Mouse (Mus musculus) midbrain, embryonic 16.5 days (tissue): ENCODE measurements around the gene Map3k19. TPM values are rescaled to one million over a fixed set of nuclear protein-coding genes. Genes with fewer than 3 reads are reported as not detected.

Source experiments
- ATAC-seq: fragments of 200-750 bp; cut with Nextera tagmentation; 2 replicates; pipeline ENCODE4 v1.8.0; 2017; ENCODE audit warnings: moderate TSS enrichment
- H3K27ac ChIP-seq: fragments of 300-500 bp; sonication (generic); 2 replicates; pipeline ENCODE4 v1.5.1; 2014; ENCODE audit warnings: mild to moderate bottlenecking, low read length, mixed read lengths
- H3K27me3 ChIP-seq: fragments of 300-500 bp; sonication (generic); 2 replicates; pipeline ENCODE4 v1.6.1; 2014; ENCODE audit warnings: low read depth, low read length, mixed read lengths; ENCODE audit not compliant: control insufficient read depth, insufficient read depth
- H3K36me3 ChIP-seq: fragments of 300-500 bp; sonication (generic); 2 replicates; pipeline ENCODE4 v1.6.1; 2014; ENCODE audit warnings: mild to moderate bottlenecking, low read length, moderate library complexity, mixed read lengths; ENCODE audit not compliant: control insufficient read depth, insufficient read depth
- H3K4me1 ChIP-seq: fragments of 300-500 bp; sonication (generic); 2 replicates; pipeline ENCODE4 v1.6.1; 2014; ENCODE audit warnings: mild to moderate bottlenecking, low read length, mixed read lengths; ENCODE audit not compliant: control insufficient read depth, insufficient read depth
- H3K4me2 ChIP-seq: fragments of 300-500 bp; sonication (generic); 2 replicates; pipeline ENCODE4 v1.6.1; 2014; ENCODE audit warnings: mild to moderate bottlenecking, low read length, mixed read lengths
- H3K4me3 ChIP-seq: fragments of 300-500 bp; sonication (generic); 2 replicates; pipeline ENCODE4 v1.5.1; 2014; ENCODE audit warnings: low read depth, mild to moderate bottlenecking, low read length, moderate library complexity, mixed read lengths
- H3K9ac ChIP-seq: fragments of 300-500 bp; sonication (generic); 2 replicates; pipeline ENCODE4 v1.6.1; 2014; ENCODE audit warnings: low read depth, low read length, mixed read lengths
- H3K9me3 ChIP-seq: fragments of 300-500 bp; sonication (generic); replicated peaks from 2 replicates; pipeline ENCODE4 v1.6.1; 2014; ENCODE audit warnings: mild to moderate bottlenecking, low read length, mixed read lengths; ENCODE audit not compliant: control insufficient read depth, poor library complexity, severe bottlenecking
- WGBS: fragments of 180-500 bp; shearing (Covaris S2); extraction: QIAGEN DNeasy Blood & Tissue Kit; methylation state at CpG from one replicate; pipeline ENCODE4 v1.1.7; 2014; 5-methylcytosine and 5-hydroxymethylcytosine counted together
- polyA plus RNA-seq: library from polyadenylated mRNA; unstranded; fragments of >200 nt; fragmentation: Nextera tagmentation; extraction: Ambion mirVana; gene quantifications from 2 replicates; pipeline ENCODE4 v1.2.1, GENCODE M21; 2015

The Map3k19 gene
- polyA plus RNA-seq, 1 experiment from 2014 or later, result 0.94 TPM

DNA sequence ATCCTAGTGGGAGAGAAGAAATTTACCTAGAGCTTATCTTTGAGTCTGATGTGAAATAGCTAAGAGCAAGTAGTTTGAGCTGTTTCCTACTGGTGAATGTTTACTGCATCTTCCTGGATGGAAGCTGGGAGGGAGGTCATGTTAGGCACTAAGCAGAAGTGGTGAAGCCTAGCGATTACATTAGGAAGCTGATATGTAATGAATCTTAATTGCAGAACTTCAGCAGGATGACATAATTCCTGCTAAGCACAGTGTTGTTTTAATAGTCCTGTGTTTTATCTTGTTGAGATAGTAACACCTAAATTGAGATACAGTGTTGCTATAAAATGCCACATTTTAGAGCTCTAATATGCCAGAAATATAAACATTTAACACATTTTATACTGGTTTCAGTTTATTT, 68.9 kb downstream of the Map3k19 start:
- Histone ChIP-seq H3K27me3 (no peaks in the 10 kb centered on the region), H3K9ac (no peak overlapping the region), H3K9me3 (no peaks in the 10 kb centered on the region), H3K27ac (no peak overlapping the region), H3K4me1 (peaks cover 26% of the 10 kb centered on the region), H3K36me3 (no peaks in the 10 kb centered on the region), H3K4me3 (no peak overlapping the region), H3K4me2 (no peak overlapping the region)
- 72% methylated on average over 1 of the region's 1 CpGs for WGBS
- no peak for ATAC-seq

DNA sequence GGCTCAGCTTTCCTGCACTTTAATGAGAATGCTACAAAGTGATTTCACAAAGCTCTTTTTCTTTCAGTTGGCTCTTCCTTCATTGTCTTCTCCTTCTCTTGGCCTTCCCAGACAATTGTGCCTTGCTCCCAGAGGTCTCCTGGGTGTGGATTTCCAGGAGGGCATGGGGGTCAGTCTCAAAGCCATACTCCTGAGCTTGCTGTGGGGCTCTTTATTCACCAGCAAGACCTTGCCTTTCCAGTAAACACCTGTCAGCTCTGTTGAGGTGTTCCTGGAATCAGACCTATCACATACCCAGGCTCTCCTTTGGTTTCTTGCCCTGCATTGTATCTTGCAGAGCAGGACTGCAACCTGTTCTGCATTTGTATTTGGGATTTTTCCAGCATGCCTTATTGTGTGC, 71.0 kb downstream of the Map3k19 start:
- Histone ChIP-seq H3K9me3 (no peaks in the 10 kb centered on the region), H3K4me2 (no peak overlapping the region), H3K36me3 (no peaks in the 10 kb centered on the region), H3K27ac (no peak overlapping the region), H3K9ac (no peak overlapping the region), H3K27me3 (no peaks in the 10 kb centered on the region), H3K4me3 (no peak overlapping the region), H3K4me1 (peaks cover 29% of the 10 kb centered on the region)
- no peak for ATAC-seq

DNA sequence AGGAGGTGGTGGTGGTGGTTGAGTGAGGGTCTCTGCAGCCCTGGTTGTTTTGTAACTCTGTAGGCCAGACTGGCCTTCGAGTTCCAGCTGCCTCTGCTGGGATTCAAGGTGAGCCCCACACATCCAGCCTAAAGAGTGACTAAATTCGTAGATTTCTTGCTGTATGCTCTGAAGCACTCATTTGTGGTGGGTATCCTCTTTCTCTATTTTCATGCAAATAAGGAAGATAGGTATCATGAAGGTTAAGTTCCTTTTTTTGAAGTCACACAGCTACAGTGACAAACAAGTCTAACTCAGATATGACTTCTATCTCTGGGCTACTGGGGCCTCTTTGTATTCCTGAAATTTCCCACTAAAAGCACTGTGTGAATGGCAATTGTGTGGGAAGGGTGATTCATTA, 74.0 kb downstream of the Map3k19 start:
- no peak for ATAC-seq
- H3K27me3 ChIP-seq, result no peaks in the 10 kb centered on the region
- no peaks in the 10 kb centered on the region for H3K36me3 ChIP-seq
- no peak overlapping the region for H3K27ac ChIP-seq
- 68% methylated on average over 2 of the region's 2 CpGs for WGBS
- peaks cover 41% of the 10 kb centered on the region for H3K4me1 ChIP-seq
- no peak overlapping the region for H3K9ac ChIP-seq
- H3K4me2 ChIP-seq, result no peak overlapping the region
- no peaks in the 10 kb centered on the region for H3K9me3 ChIP-seq
- H3K4me3 ChIP-seq, result no peak overlapping the region

DNA sequence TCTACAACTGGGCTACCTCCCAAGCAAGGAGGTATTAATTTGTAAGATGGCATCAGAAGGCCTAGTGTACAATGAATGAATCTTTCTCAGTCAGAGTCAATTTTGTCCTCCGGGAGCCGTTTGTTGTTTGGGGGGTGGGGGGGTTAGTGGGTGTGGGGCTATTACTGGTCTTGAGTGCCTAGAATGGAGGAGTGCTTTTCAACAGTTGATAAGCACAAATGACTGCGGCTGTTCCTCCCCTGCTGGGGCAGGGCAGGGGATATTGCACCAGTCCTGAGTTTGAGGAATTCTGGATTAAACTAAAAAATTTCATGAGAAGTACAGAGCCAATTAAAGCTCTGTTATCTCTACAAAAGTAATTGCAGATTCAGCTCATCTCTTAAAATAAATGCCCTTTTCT, 74.7 kb downstream of the Map3k19 start:
- Histone ChIP-seq H3K27ac (no peak overlapping the region), H3K9me3 (no peaks in the 10 kb centered on the region), H3K36me3 (no peaks in the 10 kb centered on the region), H3K4me2 (no peak overlapping the region), H3K27me3 (no peaks in the 10 kb centered on the region), H3K4me1 (peaks cover 44% of the 10 kb centered on the region), H3K9ac (no peak overlapping the region), H3K4me3 (no peak overlapping the region)
- 25% methylated on average over 3 of the region's 3 CpGs for WGBS
- no peak for ATAC-seq

DNA sequence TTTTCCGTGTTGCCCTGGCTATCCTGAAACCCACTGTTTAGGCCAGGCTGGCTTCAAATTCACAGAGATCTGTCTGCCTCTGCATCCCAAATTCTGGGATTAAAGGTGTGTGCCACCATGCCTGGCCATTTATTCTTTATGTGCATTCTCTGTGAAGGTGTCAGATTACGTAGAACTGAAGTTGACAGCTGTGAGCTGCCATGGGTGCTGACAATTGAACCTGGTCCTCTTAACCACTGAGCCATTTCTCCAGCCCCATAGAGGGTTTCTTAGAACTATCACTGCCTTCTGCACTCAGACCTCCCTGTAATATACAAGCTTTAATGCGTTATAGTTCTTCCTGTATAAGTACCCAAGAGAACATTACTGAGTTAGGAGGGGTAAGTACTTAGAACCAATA, 76.2 kb downstream of the Map3k19 start:
- Histone ChIP-seq H3K27ac (no peak overlapping the region), H3K9me3 (no peaks in the 10 kb centered on the region), H3K4me2 (no peak overlapping the region), H3K27me3 (no peaks in the 10 kb centered on the region), H3K36me3 (no peaks in the 10 kb centered on the region), H3K4me3 (no peak overlapping the region), H3K4me1 (peaks cover 42% of the 10 kb centered on the region), H3K9ac (no peak overlapping the region)
- ATAC-seq, result no peak
- WGBS, result 92% methylated on average over 3 of the region's 3 CpGs

DNA sequence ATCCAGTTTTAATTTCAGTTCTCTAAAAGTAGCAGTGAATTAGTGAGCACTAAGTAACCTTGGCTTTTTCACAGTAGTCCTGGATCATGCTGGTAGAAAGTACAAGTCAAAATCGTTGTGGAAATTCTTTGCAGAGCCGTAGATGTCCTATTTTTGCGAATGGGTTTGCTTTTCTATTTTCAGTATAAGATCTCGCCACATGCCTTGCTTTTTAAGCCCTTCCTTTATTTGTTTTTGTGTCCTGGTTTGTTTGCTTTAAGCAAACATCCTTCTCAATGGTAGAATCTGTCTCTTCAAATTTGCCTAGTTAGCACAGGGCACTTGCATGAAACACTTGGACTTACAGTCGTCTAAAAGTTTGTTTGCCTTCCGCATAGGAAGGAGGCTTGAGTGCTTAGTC, 78.6 kb downstream of the Map3k19 start:
- WGBS, result 65% methylated on average over 6 of the region's 6 CpGs
- ATAC-seq, result no peak
- Histone ChIP-seq H3K27me3 (no peaks in the 10 kb centered on the region), H3K27ac (no peak overlapping the region), H3K9ac (no peak overlapping the region), H3K4me3 (peak overlapping the region; percentile 10), H3K36me3 (no peaks in the 10 kb centered on the region), H3K4me1 (peaks cover 36% of the 10 kb centered on the region), H3K4me2 (peak overlapping the region; percentile 32), H3K9me3 (no peaks in the 10 kb centered on the region)

DNA sequence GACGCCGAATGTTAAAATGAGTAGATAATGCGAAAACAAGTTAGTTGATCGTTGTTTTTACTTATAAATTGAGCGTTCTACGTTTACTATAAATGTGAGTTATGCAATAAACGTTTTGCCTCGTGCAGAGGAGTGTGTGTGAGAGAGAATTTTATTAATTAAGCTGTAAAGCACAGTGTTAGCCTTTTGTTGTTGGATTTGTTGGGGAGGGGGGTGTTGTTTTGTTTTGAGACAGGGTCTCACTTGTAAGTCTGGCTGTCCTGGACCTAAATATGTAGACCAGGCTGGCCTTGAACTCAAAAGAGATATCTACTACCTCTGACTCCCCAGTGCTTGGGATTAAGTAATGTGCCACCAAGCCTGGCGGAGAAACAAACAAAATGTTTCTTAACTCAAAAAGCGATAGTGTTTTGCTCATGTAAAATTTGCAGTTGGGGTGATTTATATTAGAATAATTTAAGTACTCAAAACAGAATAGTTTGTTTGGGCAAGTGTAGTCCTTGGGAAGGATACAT, 79.6 kb downstream of the Map3k19 start:
- WGBS, result 9% methylated on average over 10 of the region's 10 CpGs
- Histone ChIP-seq H3K4me2 (peak overlapping the region; percentile 87), H3K36me3 (no peaks in the 10 kb centered on the region), H3K27ac (no peak overlapping the region), H3K4me3 (peak overlapping the region; percentile 63), H3K9ac (peak overlapping the region; percentile 75), H3K4me1 (peaks cover 29% of the 10 kb centered on the region), H3K9me3 (no peaks in the 10 kb centered on the region), H3K27me3 (no peaks in the 10 kb centered on the region)
- no peak for ATAC-seq

DNA sequence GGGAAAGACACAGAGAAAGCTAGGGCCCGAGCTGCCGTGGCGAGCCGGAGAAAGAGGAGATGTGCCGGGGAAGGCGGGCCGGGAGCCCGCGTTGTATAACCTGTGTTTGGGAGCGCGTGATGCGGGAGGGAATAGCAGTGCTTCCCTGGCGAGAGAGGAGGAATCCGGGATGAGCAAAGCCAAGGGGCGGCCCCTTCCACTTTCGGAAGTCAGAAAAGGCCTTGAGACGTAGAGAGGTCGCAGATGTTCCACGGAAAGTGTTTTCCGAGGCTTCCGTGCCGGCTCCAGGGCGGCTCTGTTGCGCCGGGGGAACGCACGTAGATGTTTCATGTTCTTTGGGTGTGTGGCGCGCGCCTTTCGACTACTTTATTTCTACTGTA, 80.3 kb downstream of the Map3k19 start:
- Histone ChIP-seq H3K4me3 (peak overlapping the region; percentile 63), H3K4me1 (peaks cover 28% of the 10 kb centered on the region), H3K4me2 (peak overlapping the region; percentile 87), H3K9ac (peak overlapping the region; percentile 75), H3K27me3 (no peaks in the 10 kb centered on the region), H3K27ac (peak overlapping the region; percentile 93), H3K36me3 (no peaks in the 10 kb centered on the region), H3K9me3 (no peaks in the 10 kb centered on the region)
- peak; percentile 57; the same call in 1 of the 2 replicates for ATAC-seq
- WGBS, result under 1% methylated on average over 31 of the region's 31 CpGs

DNA sequence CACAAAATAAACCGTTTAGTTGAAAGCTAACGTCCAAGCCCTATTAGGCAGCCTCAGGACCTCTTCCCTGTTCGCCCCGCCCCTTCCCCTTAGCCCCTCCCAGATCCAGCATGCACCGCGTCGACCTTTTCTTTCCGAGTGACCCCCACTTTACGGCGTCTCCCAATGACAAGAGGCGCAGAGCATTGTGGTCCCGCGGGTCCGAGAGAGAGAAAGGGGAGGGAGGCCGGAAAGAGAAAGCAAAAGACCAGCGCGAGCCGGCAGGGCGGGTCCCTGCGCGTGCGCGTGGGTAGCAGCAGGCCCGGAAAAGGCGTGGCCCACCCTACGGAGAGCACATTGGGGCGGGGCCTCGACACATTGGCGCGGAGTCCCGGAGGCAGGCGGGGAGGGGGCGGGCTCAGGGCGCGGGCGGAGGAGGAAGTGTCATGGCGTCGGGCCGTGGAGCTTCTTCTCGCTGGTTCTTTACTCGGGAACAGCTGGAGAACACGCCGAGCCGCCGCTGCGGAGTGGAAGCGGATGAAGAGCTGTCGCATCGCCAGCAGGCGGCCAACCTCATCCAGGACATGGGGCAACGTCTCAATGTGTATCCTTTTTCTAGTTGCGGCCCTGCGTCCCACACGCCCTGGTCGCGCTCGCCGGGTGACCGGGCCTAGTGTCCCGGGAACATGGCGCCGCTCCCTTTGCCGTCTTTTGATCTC, 80.9 kb downstream of the Map3k19 start, which contains the start of gene Ccnt2:
TSS of gene Ccnt2 (plus strand) at position 362 of the 698 bp plus-strand sequence.
- H3K9ac ChIP-seq, result peak within 1 kb of the TSS; percentile 75
- WGBS, result under 1% methylated on average over 61 of the region's 63 CpGs
- H3K27me3 ChIP-seq, result no peaks in the 10 kb centered on the region
- H3K9me3 ChIP-seq, result no peaks in the 10 kb centered on the region
- ATAC-seq, result peak; percentile 98
- H3K27ac ChIP-seq, result peak within 1 kb of the TSS; percentile 93
- H3K4me3 ChIP-seq, result peak within 1 kb of the TSS; percentile 63
- H3K4me1 ChIP-seq, result peaks cover 28% of the 10 kb centered on the region
- H3K4me2 ChIP-seq, result peak within 1 kb of the TSS; percentile 89
- no peaks in the 10 kb centered on the region for H3K36me3 ChIP-seq
